ENCODE assay signal across 20 mouse cellular contexts in genomic region chr14:22049282-22049681, GRCm38 (mm10). TPM values are rescaled to one million over a fixed set of nuclear protein-coding genes. Genes with fewer than 3 reads are reported as not detected.
DNase-seq lines count a peak whose midpoint lies in the region; ATAC-seq lines count a peak whose summit lies in the region.
"Had no signal": no experiment of that assay in that cellular context is flagged by ENCODE, and none has a peak within 500 bp of the region (broad histone marks: within the 10 kb centered on the region; RNA-seq: fewer than 3 reads in every experiment).

No protein-coding gene starts in this region.

- peak overlapping the region; percentile 64; the same call in 1 of the 2 replicates for H3K27ac ChIP-seq in heart, embryonic 11.5 days (ENCODE audit: low read depth, low read length)
- H3K27ac ChIP-seq in liver, embryonic 13.5 days = peak overlapping the region; percentile 76
- H3K27ac ChIP-seq in midbrain, embryonic 11.5 days (ENCODE audit: low read depth, low read length) = no peak overlapping the region
- H3K27ac ChIP-seq: hindbrain, embryonic 15.5 days; kidney, embryonic 15.5 days had no signal

- ATAC-seq in heart, embryonic 11.5 days (replicated peaks; ENCODE audit: insufficient number of reproducible peaks, low FRiP score, low TSS enrichment) = peak; percentile 85
- peak; percentile 92 for ATAC-seq in liver, embryonic 13.5 days (ENCODE audit: low read depth)
- ATAC-seq in midbrain, embryonic 11.5 days (ENCODE audit: low FRiP score) = no peak
- ATAC-seq: forebrain, embryonic 16.5 days; intestine, postnatal 0 days had no signal

- peaks cover 17% of the 10 kb centered on the region for H3K4me1 ChIP-seq in heart, embryonic 11.5 days (ENCODE audit: control insufficient read depth, insufficient read depth, low read length)
- peaks cover 38% of the 10 kb centered on the region for H3K4me1 ChIP-seq in liver, embryonic 13.5 days (replicated peaks)
- H3K4me1 ChIP-seq in midbrain, embryonic 11.5 days (ENCODE audit: control insufficient read depth, insufficient read depth, low read length) = no peaks in the 10 kb centered on the region

- no peak for DNase-seq in heart, adult 8-10 months (ENCODE audit: low spot score)
- DNase-seq in c-Kit-positive CD71-positive TER-119-positive erythroid progenitor cells, embryonic 14.5 days (ENCODE audit: low spot score) = peak; percentile 31
- peak; percentile 52 for DNase-seq in liver, embryonic 13.5 days
- DNase-seq in yolk sac, embryonic 10.5 days (ENCODE audit: low spot score) = peak; percentile 10
- no peak for DNase-seq in left cerebral cortex, postnatal 14 days (ENCODE audit: low spot score in 2 of 2)
- no peak for DNase-seq in midbrain, embryonic 11.5 days (ENCODE audit: low spot score, missing footprints)
- DNase-seq: adrenal gland, postnatal 36 days; cerebellum, adult 8-10 months; heart, postnatal 4 days; lung, adult 18-20 months; lung, postnatal 14 days; right cerebral cortex, postnatal 4 days had no signal

- H3K36me3 ChIP-seq in heart, embryonic 11.5 days (ENCODE audit: control insufficient read depth, insufficient read depth, low read length) = no peaks in the 10 kb centered on the region
- H3K36me3 ChIP-seq in liver, embryonic 13.5 days = no peaks in the 10 kb centered on the region
- H3K36me3 ChIP-seq in midbrain, embryonic 11.5 days (ENCODE audit: control insufficient read depth, insufficient read depth, low read length) = no peaks in the 10 kb centered on the region
- H3K36me3 ChIP-seq: hindbrain, embryonic 15.5 days; kidney, embryonic 15.5 days had no signal

- no peaks in the 10 kb centered on the region for H3K9me3 ChIP-seq in heart, embryonic 11.5 days (replicated peaks; ENCODE audit: control insufficient read depth, low read length)
- H3K9me3 ChIP-seq in liver, embryonic 13.5 days (replicated peaks) = no peaks in the 10 kb centered on the region
- H3K9me3 ChIP-seq in midbrain, embryonic 11.5 days (ENCODE audit: control insufficient read depth, low read length) = no peaks in the 10 kb centered on the region
- H3K9me3 ChIP-seq: hindbrain, embryonic 15.5 days; kidney, embryonic 15.5 days had no signal

- H3K4me2 ChIP-seq in heart, embryonic 11.5 days = peak overlapping the region; percentile 24; the same call in 1 of the 2 replicates
- peak overlapping the region; percentile 44 for H3K4me2 ChIP-seq in liver, embryonic 13.5 days
- no peak overlapping the region for H3K4me2 ChIP-seq in midbrain, embryonic 11.5 days
- H3K4me2 ChIP-seq: hindbrain, embryonic 15.5 days; kidney, embryonic 15.5 days had no signal

- no peak overlapping the region for H3K9ac ChIP-seq in heart, embryonic 11.5 days (ENCODE audit: low read depth, low read length)
- H3K9ac ChIP-seq in liver, embryonic 13.5 days = 0 out of 2 replicates have a peak overlapping the region, but pooled peaks have one; percentile 8
- no peak overlapping the region for H3K9ac ChIP-seq in midbrain, embryonic 11.5 days (ENCODE audit: low read length)
- H3K9ac ChIP-seq: hindbrain, embryonic 15.5 days; kidney, embryonic 15.5 days had no signal

- peaks cover 4% of the 10 kb centered on the region; the same call in 1 of the 2 replicates for H3K27me3 ChIP-seq in heart, embryonic 11.5 days (ENCODE audit: control insufficient read depth, insufficient read depth, low read length)
- no peaks in the 10 kb centered on the region for H3K27me3 ChIP-seq in liver, embryonic 13.5 days
- H3K27me3 ChIP-seq in midbrain, embryonic 11.5 days (ENCODE audit: control insufficient read depth, insufficient read depth, low read length) = no peaks in the 10 kb centered on the region
- H3K27me3 ChIP-seq: CH12.LX; hindbrain, embryonic 15.5 days had no signal

- WGBS in heart, embryonic 11.5 days (ENCODE audit: insufficient replicate concordance) = 17% methylated on average over 1 of the region's 1 CpGs
- WGBS in liver, embryonic 13.5 days (ENCODE audit: insufficient replicate concordance) = 12% methylated on average over 1 of the region's 1 CpGs
- WGBS in midbrain, embryonic 11.5 days = 89% methylated on average over 1 of the region's 1 CpGs

- no peak overlapping the region for H3K4me3 ChIP-seq in heart, embryonic 11.5 days (ENCODE audit: low read depth, low read length)
- no peak overlapping the region for H3K4me3 ChIP-seq in liver, embryonic 13.5 days (replicated peaks)
- H3K4me3 ChIP-seq in midbrain, embryonic 11.5 days (ENCODE audit: low read depth, low read length) = no peak overlapping the region
- H3K4me3 ChIP-seq: erythroblast, embryonic 14.5 days; hindbrain, embryonic 15.5 days; kidney, embryonic 15.5 days had no signal

- intact Hi-C loops in left cerebral cortex, postnatal 14 days (cut with DNase I) = no loop called here

RNA-seq across cellular contexts. Expression of gene Lrmda, which starts 29.8 kb away (rescaled TPM):
- polyA plus RNA-seq in heart, embryonic 11.5 days (2014; fragmentation: Nextera tagmentation; extraction: Ambion mirVana) = 0.23 and 0.70 TPM in 2 replicates
- 1 to 10 TPM; 1.8 to 3.0 (median 2.4) TPM for total RNA-seq in heart, adult 8-10 months (2022)
- 0.25 and 0.27 TPM in 2 replicates for polyA plus RNA-seq in liver, embryonic 13.5 days (2015; fragmentation: Nextera tagmentation; extraction: Ambion mirVana)
- total RNA-seq in left cerebral cortex, postnatal 14 days (2021) = under 1 TPM; 0.66 to 0.97 TPM
- polyA plus RNA-seq in midbrain, embryonic 11.5 days (2014; fragmentation: Nextera tagmentation; extraction: Ambion mirVana) = 0.23 and 0.34 TPM in 2 replicates
- total RNA-seq: midbrain, postnatal 0 days had no signal
- polyA plus RNA-seq: erythroblast, embryonic 14.5 days; forebrain, embryonic 16.5 days had no signal

RNA-seq across cellular contexts. Expression of gene Zfp503, which starts 59.9 kb away (rescaled TPM):
- 2.3 and 3.3 TPM in 2 replicates for polyA plus RNA-seq in heart, embryonic 11.5 days (2014; fragmentation: Nextera tagmentation; extraction: Ambion mirVana)
- total RNA-seq in heart, adult 8-10 months (2022) = 1 to 10 TPM; 1.9 to 2.2 (median 2.2) TPM
- polyA plus RNA-seq in liver, embryonic 13.5 days (2015; fragmentation: Nextera tagmentation; extraction: Ambion mirVana) = 0.82 and 1.4 TPM in 2 replicates
- 1 to 10 TPM; 1.7 to 3.6 TPM for total RNA-seq in left cerebral cortex, postnatal 14 days (2021)
- 6.2 and 7.5 TPM in 2 replicates for polyA plus RNA-seq in midbrain, embryonic 11.5 days (2014; fragmentation: Nextera tagmentation; extraction: Ambion mirVana)
- total RNA-seq: CH12.LX had no signal

Comparison
In these comparisons a context has a peak if more than half of its experiments do, and no peak if none do; other contexts are left out.
1. DNase-seq: peak in c-Kit-positive CD71-positive TER-119-positive erythroid progenitor cells, embryonic 14.5 days (single experiment), liver, embryonic 13.5 days (single experiment) and yolk sac, embryonic 10.5 days (single experiment); none in heart, adult 8-10 months (single experiment), left cerebral cortex, postnatal 14 days (0 of 2) and midbrain, embryonic 11.5 days (single experiment).